Mouse (Mus musculus): ENCODE data around the gene Arhgap4. TPM values are rescaled to one million over a fixed set of nuclear protein-coding genes. Genes with fewer than 3 reads are reported as not detected.

Gene Arhgap4
- polyA plus RNA-seq, 1 experiment = 8.4 TPM

DNA sequence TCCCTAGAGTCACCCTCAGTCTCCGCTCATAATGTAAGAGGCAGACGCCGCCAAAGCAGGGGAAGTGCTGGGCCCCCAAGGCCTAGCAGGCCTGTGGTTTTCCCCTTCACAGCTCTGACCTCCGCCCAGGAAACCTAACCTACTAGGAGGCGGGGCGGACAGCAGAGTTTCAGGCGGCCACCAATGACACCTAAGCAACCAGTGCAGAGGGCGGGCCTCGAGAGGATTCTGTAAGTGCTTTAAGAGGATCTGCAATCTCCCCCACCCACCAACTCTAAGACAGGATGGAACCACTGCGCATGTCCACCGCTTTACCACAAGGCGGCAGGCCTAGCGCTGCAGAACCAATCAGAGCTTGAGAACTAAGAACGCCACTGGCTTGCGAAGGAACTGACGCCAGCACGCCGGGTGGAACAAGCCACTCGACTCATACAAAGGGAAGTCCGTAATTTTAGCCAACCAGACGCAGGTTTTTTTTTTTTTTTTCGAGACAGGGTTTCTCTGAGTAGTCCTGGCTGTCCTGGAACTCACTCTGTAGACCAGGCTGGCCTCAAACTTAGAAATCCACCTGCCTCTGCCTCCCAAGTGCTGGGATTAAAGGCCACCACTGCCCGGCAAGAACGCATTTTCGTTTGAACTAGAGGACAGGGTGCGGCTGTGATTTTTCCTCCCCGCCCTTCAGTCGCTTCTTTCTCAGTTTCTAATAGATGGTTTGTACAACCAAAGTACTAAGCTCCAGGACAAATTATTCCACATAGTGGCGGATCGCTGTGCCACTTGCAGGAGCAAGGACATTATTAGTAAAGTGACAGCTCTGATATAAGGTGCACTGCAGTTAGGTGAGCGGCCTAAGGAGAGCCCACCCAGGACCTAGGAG, 6.6 kb downstream of the Arhgap4 start:
- peak; percentile 36 for DNase-seq (ENCODE audit: low spot score)

DNA sequence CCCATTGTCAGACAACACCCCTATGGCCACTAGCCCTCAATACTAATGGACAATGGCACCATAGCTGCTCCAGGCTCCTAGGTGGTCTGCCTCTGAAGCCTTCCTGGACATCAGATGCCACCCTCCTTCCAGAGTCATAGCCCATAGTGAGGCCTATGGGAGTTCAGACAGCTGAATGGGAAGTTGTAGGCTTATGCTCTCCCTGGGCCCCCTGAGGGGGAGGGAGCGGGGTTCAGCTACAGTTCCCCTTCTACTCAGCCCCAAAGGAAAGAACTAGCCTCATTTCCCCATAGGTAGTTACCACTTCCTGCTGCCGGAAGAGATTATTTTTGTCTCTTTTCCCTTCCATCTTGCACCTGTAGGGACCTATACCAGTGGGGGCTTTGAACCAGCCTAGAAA, 10.1 kb downstream of the Arhgap4 start:
- DNase-seq (ENCODE audit: low spot score) = no peak

DNA sequence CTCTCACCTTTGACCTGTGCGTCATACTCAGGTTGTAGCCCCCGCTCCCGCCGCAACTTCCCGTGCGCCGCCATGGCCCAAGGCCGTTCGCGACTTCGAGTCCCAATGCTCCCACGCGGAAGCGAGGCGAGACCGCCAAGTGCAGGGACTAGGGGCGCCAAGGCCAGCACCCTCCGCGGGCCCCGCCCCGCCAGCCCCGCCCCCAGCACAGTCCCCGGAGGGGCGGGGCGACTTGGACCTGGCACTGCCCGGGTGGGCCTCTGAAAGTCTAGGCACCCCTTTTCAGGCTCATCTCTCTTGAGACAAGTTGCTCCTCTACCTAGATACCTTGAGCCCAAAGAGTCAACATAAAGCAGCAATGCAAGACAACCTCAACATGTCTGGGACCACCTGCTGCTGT, 10.5 kb downstream of the Arhgap4 start:
- no peak for DNase-seq (ENCODE audit: low spot score)

DNA sequence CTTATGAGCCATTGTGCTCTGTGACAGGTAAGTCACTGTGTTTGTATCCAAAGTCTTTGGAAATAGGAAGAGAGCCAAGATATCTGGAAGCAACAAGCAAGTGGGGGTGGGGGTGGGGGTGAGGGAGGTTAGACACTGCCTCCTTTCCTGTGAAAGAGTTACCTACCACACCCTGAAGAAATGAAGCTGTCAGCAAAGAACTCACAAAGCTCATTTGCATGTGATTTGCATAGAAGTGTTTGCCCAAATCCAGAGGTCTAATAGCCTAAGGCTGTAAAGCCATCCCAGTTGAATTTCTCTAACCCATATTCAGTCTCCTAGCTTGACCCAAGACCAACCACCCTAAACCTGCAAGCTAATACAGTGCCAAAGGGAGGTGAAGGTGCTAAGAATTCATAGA, 11.2 kb downstream of the Arhgap4 start:
- DNase-seq (ENCODE audit: low spot score) = no peak

DNA sequence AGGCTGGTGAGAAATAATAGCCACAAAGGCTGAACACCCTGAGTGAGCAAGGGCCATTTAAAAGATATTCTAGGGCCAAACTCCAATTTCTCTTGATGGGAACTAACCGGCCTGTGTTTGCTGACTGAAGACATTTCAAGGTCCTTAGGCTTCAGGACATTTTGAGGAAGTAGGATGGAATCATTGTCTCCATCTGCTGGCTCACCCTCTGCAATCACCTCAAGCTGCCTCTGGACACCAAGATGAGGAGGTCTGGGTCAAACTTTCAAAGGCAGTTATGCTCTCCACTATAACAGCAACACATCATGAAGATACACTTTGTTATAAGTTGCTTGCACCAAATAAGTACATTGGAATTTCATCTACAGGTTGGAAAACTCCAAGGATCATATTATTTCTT, 11.6 kb downstream of the Arhgap4 start:
- no peak for DNase-seq (ENCODE audit: low spot score)

DNA sequence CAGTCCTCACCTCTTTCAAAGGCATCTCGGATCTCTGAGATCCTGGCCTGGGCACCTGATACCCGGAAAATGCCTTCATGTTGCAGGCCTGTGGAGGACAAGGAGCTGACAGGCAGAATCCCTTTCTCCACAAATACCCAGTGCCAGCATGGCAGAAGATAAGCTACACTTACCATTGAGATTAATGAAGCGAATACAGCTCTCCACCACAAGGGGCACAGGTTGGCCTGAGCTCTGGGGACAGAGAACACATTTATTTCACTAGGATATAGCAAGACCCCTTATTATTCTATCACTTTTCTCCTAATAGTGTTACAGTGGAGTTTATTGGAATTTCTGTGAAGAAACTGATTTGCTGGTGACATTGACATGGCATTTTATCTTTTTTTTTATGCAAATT, 23.7 kb downstream of the Arhgap4 start:
- DNase-seq (ENCODE audit: low spot score) = no peak

DNA sequence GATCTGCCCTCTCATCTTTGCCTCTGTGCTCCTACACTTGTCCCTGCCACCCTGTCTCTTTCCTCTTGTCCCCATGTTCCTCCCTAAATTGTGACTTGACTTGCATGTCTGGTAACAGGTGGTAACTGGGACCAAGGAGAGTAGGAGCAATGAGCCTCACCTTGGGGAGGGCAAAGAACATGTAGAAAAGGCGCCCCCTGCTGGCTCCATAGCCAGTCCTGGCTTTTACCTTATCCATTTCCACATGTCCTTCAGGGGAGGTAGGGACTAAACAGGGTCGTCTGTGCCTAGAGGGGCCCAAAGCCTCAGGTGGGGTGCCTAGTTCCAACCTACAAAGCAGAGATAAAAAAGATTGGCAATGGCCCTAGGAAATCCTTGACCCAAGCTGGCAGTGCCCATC, 26.0 kb downstream of the Arhgap4 start, which contains the start of gene L1cam:
L1cam (minus strand) TSS at position 387 of the 400 bp plus-strand sequence.
- DNase-seq (ENCODE audit: low spot score) = peak; percentile 43

DNA sequence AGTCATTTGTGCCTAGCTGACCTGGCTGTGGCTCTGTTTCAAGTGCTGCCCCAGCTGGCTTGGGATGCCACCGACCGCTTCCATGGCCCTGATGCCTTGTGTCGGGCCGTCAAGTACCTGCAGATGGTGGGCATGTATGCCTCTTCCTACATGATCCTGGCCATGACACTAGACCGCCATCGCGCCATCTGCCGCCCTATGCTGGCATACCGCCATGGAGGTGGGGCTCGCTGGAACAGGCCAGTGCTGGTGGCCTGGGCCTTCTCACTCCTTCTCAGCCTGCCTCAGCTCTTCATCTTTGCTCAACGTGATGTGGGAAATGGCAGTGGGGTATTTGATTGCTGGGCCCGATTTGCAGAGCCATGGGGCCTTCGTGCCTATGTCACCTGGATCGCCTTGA, 28.8 kb downstream of the Arhgap4 start:
- no peak for DNase-seq (ENCODE audit: low spot score)

DNA sequence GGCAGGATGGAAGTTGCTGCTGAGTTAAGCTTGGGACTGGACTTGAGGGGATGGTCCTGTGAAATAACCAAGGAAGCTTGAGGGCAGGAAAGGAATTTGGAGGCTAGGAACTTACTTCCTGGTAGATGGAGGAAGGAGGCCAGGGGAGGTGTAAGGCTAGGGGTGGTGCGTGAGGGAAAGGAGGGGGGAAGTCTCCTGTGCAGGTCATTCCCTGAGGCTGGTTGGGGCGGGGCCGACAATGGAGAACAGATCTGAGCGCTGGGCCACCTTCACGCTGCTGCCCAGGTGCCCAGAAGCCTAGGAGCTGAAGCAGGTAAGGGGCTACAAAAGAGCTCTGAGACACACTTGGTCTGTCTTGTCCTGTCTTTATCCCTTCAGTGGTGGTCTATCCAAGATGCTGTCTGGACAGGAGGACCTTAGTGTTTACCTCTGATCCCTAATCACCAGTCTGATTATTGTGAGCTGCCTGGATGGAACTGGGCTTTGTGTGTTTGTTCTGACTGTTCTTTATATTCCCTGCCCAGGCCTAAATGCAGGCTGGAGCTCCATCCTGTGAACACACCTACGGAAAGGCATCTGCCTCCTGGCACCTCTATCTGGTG, 30.0 kb downstream of the Arhgap4 start, which contains the start of gene Avpr2:
Avpr2 (plus strand) TSS at position 552 of the 602 bp plus-strand sequence.
- no peak for DNase-seq (ENCODE audit: low spot score)

DNA sequence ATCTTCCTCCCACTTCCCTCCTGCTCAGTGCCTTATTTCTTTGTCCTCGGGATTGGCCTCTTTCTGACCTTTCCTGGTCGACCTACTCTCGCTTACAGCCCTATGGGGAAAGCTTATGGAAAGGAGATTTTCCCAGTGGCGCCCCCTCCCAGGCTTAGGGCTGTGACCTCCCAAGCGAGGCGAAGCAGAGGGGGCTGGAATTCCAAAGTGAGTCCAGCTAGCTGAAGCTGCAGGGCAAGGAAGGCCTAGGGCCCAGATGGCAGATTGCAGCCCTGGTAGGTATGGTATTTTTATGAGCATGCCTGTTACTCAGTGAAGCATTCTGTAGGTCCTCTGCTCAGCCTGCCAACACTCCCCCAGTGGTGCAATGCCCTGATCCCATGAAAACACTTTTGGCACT, 40.2 kb downstream of the Arhgap4 start:
- DNase-seq (ENCODE audit: low spot score) = no peak

DNA sequence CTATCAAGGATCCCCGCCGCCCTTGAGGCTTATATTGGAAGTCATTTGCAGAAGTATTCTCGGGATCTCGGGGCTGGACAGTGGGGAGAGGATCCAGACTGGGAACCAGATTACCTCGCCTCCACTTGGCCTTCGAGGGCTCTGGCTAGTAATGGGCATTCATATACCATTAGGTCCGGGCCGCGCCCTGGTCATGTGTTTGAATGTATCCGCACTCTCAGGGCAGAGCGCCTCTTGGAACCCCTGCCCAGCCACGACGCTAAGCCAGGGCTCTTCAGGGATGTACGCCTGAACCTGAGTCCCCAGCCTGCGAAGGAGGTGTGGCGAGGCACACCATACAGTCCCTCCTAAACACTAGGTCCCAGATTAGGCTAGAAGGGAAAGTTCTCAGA, 40.6 kb downstream of the Arhgap4 start:
- DNase-seq (ENCODE audit: low spot score) = no peak

DNA sequence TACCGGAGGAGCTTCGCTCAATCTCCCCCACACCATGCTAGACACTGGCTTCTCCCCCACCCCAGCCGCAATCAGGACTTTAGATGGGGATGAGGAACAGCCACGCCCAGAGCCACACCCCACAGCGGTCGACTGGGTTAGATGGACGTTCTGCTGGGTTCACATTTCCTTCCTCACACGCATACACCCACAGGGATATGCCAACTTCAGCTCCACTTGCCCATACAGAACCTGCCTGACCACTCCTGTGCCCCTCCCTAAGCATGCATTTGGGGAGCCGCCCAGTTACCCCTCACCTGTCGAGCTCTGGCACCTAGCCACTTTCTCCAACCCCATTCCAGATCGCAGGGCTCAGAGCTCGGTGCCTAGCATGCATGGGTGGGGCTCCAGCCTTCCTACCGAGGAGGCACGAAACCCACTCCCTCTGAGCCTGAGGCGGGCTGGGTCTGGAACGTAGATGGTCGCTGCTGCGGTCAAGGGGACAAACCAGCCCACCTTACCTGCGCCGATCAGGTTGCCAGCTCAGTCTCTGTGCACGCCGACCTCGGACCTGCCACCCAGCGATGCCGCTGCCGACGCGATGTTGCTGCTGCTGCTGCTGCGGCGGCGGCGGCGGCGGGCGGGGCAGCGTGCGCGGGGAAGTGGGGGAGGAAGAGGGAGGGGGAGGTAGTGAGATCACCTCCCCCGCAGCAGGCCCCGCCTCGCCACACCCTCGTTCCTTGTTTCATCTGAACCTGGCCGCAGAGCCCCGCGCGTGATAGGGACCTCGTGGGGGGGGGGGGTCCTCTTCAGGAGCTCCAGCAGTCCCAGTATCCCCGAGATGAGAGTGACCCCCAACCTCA, 41.3 kb downstream of the Arhgap4 start:
- DNase-seq (ENCODE audit: low spot score) = peak; percentile 38

DNA sequence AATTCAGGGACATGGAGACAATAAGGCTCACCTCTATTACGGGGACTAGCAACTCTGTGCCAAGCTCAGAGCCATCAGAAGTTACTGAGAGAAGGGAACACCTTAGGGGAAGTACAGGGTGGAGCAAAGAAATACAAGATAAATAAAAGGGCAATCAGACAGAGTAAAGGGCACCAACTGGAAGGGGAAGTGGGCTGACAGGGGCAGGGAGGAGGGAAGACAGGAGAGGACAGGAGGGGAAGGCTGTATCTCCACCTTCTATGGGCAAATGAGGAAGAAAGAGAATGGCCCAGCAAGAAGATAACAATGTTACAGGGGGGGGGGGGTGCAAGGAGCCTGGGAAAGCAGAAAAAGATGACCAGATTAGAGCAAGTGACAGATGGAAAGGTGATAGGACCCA, 44.7 kb downstream of the Arhgap4 start:
- DNase-seq (ENCODE audit: low spot score) = no peak

DNA sequence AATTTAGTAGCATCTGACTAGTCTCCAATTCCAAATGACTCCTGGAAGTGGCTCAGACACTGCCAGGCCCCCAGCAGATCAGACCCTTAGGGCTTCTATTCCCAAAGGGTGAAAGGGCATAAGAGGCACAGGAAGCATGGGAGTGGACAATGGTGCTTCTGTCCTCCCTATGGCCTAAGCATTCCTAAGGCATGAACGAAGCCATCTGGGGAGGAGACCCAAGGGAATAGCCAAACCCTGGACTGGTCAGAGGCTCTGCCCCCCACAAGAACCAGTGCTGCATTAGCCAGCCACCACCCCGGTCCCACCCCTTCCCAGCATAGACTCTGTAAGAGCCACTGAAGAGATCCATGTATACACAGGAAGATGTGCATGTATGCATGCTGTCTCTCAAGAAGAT, 45.8 kb downstream of the Arhgap4 start:
- no peak for DNase-seq (ENCODE audit: low spot score)

DNA sequence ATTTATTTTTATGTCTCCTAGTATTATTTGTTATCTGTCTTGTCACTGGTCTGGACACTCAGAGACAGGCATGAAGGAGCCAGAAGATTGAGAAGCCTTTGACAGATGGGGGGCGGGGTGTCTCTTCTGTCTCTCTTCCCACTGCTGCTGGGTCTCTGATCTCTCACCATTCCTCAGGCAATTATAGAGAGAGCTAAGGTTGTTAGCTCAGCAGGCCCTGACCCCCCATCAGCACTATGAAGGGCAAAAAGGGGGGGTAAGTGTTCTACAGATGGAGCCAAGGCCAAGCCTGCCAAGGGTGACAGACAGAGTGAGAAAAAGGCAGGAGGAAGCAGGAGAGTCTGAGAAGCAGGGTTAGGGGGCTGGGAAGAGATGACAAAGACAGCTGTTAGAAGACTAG, 49.7 kb downstream of the Arhgap4 start:
- no peak for DNase-seq (ENCODE audit: low spot score)

DNA sequence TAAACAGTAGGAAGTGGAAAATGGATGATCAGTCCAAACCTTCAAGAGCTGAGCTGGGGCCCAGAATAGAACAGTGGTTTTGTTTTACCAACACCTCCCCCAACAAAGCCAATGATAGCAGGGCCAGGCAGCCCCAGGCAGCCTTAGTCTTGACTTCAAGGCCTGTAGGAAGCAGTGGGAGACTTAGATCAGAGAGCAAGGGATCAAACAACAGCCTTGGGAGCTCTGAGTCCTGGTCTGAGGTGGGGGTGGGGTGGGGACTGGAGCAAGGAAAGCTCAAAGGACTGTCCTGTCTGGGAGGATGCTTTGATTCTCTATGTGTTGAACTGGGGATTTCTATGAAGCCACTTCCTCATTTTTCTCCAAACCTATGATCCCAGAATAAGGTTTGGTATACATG, 50.2 kb downstream of the Arhgap4 start:
- no peak for DNase-seq (ENCODE audit: low spot score)

DNA sequence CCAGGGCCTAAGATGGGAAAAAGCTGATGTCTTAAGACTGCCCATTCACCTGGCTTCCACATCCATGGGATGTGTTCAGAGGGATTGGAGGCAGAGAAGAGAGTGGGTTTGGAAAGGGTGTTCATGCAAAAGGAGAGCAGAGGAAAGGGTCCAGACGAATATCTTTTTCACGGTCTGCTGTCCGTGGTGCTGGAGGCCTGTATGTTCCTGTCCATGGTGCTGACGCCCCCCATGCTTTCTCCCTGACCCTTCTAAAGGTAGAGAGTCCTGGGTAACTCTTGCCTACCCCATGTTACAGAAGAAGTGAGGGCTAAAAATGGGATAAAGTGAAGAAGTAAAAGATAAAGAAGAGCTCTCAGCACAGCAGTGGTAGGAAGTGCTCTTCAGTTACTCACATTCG, 52.3 kb downstream of the Arhgap4 start:
- DNase-seq (ENCODE audit: low spot score) = no peak

DNA sequence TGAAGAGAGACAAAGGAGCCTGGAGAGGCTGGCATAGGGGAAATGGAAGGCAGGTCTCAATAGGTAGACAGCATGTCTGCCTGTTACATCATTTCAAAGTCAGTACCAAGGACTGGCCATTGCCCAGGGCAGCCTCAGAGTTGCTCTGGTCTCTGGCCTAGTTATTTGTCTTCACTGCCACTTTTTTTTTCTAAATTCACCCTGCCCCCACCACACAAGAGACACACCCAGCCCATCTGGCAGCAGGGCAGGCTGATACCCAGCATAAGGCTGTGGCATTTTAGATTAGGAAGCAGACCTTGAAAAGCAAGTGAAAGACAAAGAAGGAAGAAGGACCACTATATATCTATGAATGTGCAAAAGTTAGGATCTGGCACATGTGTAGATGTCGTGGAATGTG, 53.8 kb downstream of the Arhgap4 start:
- no peak for DNase-seq (ENCODE audit: low spot score)

DNA sequence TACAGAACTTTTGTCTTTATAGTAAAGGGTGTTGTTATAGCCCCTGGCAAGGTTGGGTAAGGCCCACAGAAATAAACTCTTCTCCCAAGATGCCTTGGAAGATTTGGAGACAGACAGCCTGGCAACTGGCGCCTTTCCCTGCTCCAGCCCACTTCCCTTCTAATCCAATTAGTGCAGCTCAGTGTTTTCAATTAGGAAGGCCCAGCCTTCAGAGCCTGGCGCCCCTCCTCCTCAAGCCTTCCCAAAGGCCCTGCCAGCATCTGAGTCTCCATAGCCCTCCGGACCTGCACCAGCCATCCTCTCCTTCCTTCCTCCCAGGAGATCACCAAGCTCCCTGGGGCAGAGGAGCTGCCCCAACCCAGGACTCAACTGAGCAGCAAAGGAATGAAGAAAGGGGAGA, 54.4 kb downstream of the Arhgap4 start:
- no peak for DNase-seq (ENCODE audit: low spot score)

DNA sequence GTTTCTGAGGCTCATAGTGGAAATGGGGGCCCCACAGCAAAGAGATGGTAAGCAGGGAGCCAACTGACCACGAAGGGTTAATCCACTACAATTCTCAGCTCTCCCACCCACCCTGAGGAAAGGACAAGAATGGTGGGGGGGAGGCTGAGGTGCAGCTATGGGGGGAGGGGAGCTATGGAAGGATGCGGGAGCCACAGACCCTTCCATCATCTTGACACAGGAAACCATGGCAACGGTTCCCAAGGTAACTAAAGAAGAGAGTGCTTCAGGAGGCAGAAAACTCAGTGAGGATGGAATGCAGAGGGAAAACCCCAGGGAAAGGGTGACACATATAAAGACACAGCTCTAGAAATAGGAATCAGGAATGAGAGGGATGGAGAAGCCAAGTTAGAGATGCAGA, 57.0 kb downstream of the Arhgap4 start:
- DNase-seq (ENCODE audit: low spot score) = no peak

DNA sequence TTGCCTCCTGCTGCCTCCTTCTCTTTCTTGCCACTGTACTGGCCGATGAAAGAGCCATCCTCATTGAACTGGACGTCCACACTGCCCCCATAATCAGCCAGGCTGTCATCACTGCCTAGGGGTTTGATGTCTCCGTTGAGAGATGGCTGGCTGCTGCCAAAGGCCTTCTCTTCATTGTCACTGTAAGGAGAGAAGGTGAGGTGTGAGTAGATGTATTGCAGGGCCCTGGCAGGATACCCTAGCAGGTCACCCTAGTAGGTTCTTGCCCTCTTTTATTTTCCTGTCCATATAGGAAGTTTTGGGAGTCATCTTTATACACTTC, 66.6 kb downstream of the Arhgap4 start:
- no peak for DNase-seq (ENCODE audit: low spot score)

DNA sequence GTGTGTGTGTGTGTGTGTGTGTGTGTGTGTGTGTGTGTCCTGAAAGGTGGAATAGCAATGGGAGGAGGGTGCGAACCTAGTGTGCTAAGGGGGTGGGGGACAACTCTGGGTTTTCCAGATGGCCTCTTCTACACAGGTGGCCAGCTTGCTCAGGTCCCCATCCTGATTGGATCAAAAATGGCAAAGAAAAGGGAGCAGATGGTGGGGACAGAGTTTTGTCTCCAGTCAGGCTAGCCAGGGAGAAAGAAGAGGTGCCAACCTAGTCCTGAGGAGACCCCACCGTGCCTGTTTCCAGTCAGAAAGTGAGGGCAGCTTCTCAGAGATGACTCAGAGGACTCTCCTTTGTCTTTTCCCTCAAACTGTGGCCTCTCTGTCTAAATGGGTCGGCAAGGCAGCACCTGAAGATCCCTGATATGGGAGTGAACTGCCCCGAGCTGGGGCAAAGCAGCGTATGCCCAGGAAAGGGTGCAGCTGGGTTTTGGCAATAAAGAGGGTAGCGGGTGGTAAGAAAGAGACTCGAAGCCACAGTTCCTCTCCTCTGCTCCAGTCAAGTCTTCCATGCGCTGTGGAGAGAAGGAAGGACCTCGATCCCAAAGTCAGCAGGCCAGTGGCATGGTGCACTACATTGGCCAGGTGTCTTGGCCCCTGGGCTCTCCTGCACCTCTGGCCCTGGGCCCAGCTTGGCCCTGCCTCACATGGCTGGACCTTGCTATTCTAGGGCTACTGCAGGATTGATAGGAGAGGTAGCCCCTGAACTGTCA, 67.2 kb downstream of the Arhgap4 start:
- no peak for DNase-seq (ENCODE audit: low spot score)

All from urinary bladder, adult 2 months (tissue).